In the genomic region with DNA sequence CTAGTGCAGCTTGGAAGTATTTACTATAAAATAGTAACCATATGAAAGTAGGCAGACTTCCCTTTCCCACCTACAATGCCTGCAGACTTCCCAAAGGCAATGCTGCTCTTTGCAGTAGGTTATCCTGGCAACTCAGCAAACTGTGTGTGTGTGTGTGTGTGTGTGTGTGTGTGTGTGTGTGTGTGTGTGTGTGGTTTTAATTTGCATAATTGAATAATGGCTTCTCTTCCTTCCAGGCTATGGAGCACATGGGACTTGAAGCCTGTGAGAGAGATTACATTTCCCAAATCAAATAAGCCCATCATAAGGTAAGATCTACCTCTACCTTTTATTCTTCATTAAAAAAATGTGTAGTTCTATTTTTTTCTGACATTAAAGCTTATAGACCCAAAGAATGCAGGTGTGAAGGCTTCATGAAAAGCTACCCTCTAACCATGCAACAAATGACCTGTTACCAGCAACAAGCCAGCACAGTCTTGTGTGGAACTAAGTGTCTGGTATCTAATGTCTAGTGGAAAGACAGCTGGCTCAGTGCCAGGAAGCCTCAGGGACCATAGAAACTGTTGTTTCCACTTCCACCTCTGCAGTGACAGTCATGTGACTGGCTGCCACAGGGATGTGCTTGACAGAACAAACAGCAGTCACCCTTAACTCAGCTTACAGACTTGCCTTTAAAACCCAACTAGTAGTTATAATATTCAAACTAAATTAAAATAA, we compare ENCODE assay signal across 8 mouse cellular contexts. TPM values are rescaled to one million over a fixed set of nuclear protein-coding genes. Genes with fewer than 3 reads are reported as not detected.
DNase-seq lines count a peak whose midpoint lies in the region; ATAC-seq and TF ChIP-seq lines count a peak whose summit lies in the region.

No protein-coding gene starts in this region.

- no peaks in the 10 kb centered on the region for H3K27me3 ChIP-seq in liver, postnatal 0 days (ENCODE audit: insufficient read depth, low read length)
- H3K27me3 ChIP-seq in liver, embryonic 11.5 days (replicated peaks; ENCODE audit: control insufficient read depth, insufficient read depth, low read length): no peaks in the 10 kb centered on the region
- H3K27me3 ChIP-seq in heart, postnatal 0 days (ENCODE audit: control insufficient read depth, insufficient read depth, low read length): no peaks in the 10 kb centered on the region

- DNase-seq in liver, postnatal 0 days: peak; percentile 47
- no peak for DNase-seq in liver, embryonic 11.5 days (ENCODE audit: low spot score)
- DNase-seq in heart, postnatal 0 days (ENCODE audit: low spot score): peak; percentile 38
- DNase-seq in lung, postnatal 14 days: peak; percentile 31
- DNase-seq in spleen, postnatal 14 days (ENCODE audit: low spot score in 2 of 2): peak; percentile 18 to 37
- no peak for DNase-seq in urinary bladder, adult 18-20 months (ENCODE audit: low spot score in 2 of 2)
- no peak for DNase-seq in gastrocnemius, postnatal 4 days (ENCODE audit: low spot score in 2 of 2)

- TF ChIP-seq EP300 in liver, postnatal 0 days (IDR thresholded peaks at IDR 0.05; ENCODE audit: low read depth): no peak
- TF ChIP-seq EP300 in heart, postnatal 0 days (IDR thresholded peaks at IDR 0.05; ENCODE audit: low read depth): no peak

- H3K9ac ChIP-seq in liver, postnatal 0 days (replicated peaks): no peak overlapping the region
- H3K9ac ChIP-seq in liver, embryonic 11.5 days (ENCODE audit: low read depth, low read length): no peak overlapping the region
- no peak overlapping the region for H3K9ac ChIP-seq in heart, postnatal 0 days (replicated peaks; ENCODE audit: low read depth, low read length)

- peaks cover 30% of the 10 kb centered on the region for H3K36me3 ChIP-seq in liver, postnatal 0 days (replicated peaks; ENCODE audit: insufficient read depth, low read length)
- H3K36me3 ChIP-seq in liver, embryonic 11.5 days (ENCODE audit: control insufficient read depth, insufficient read depth, low read length): no peaks in the 10 kb centered on the region
- peaks cover 16% of the 10 kb centered on the region for H3K36me3 ChIP-seq in heart, postnatal 0 days (replicated peaks; ENCODE audit: control insufficient read depth, insufficient read depth, low read length)

- no peak overlapping the region for H3K4me2 ChIP-seq in liver, postnatal 0 days (ENCODE audit: low read depth, low read length)
- no peak overlapping the region for H3K4me2 ChIP-seq in liver, embryonic 11.5 days
- H3K4me2 ChIP-seq in heart, postnatal 0 days (ENCODE audit: low read depth, low read length): no peak overlapping the region

- TF ChIP-seq CTCF in liver, postnatal 0 days (IDR thresholded peaks at IDR 0.05; ENCODE audit: low read depth): no peak
- no peak for TF ChIP-seq CTCF in heart, postnatal 0 days (IDR thresholded peaks at IDR 0.05; ENCODE audit: low read depth)

- H3K4me3 ChIP-seq in liver, postnatal 0 days (ENCODE audit: low read depth, low read length): no peak overlapping the region
- no peak overlapping the region for H3K4me3 ChIP-seq in liver, embryonic 11.5 days (ENCODE audit: low read depth, low read length)
- no peak overlapping the region for H3K4me3 ChIP-seq in heart, postnatal 0 days (ENCODE audit: low read depth, low read length)

- H3K9me3 ChIP-seq in liver, postnatal 0 days (ENCODE audit: low read length): no peaks in the 10 kb centered on the region
- no peaks in the 10 kb centered on the region for H3K9me3 ChIP-seq in liver, embryonic 11.5 days (ENCODE audit: control insufficient read depth, low read length)
- H3K9me3 ChIP-seq in heart, postnatal 0 days (replicated peaks; ENCODE audit: control insufficient read depth, low read length): no peaks in the 10 kb centered on the region

- H3K4me1 ChIP-seq in liver, postnatal 0 days (ENCODE audit: insufficient read depth): no peaks in the 10 kb centered on the region
- no peaks in the 10 kb centered on the region for H3K4me1 ChIP-seq in liver, embryonic 11.5 days (replicated peaks; ENCODE audit: control insufficient read depth, insufficient read depth, low read length)
- no peaks in the 10 kb centered on the region; the same call in 1 of the 2 replicates for H3K4me1 ChIP-seq in heart, postnatal 0 days (ENCODE audit: control insufficient read depth, insufficient read depth)

- ATAC-seq in liver, postnatal 0 days: peak; percentile 31
- ATAC-seq in liver, embryonic 11.5 days (replicated peaks; ENCODE audit: low FRiP score): no peak
- ATAC-seq in common myeloid progenitor, adult 5-6 weeks (replicated peaks; ENCODE audit: low read depth, poor library complexity, severe bottlenecking): peak; percentile 54
- peak; percentile 55; the same call in 1 of the 2 replicates for ATAC-seq in heart, postnatal 0 days (ENCODE audit: insufficient read depth, low read depth)

- no peak overlapping the region for H3K27ac ChIP-seq in liver, postnatal 0 days (ENCODE audit: low read depth)
- H3K27ac ChIP-seq in liver, embryonic 11.5 days (ENCODE audit: low read depth, low read length): no peak overlapping the region
- H3K27ac ChIP-seq in heart, postnatal 0 days (ENCODE audit: low read depth): no peak overlapping the region

RNA-seq across cellular contexts. Expression of gene Gng4, which starts 7.9 kb away (rescaled TPM):
- not detected in 2 replicates for polyA plus RNA-seq in liver, postnatal 0 days (2015; fragmentation: Nextera tagmentation; extraction: Ambion mirVana)
- polyA plus RNA-seq in liver, embryonic 11.5 days (2014; fragmentation: Nextera tagmentation; extraction: Ambion mirVana): 0.55 TPM in 1 of 2 replicates, not detected in the other
- not detected in 2 replicates for total RNA-seq in common myeloid progenitor, adult 5-6 weeks (2017)
- 0.15 TPM in 1 of 2 replicates, not detected in the other for total RNA-seq in heart, postnatal 0 days (2014; rRNA removed; ENCODE audit: low replicate concordance)
- 0.16 and 0.22 TPM in 2 replicates for polyA plus RNA-seq in heart, postnatal 0 days (2015; fragmentation: Nextera tagmentation; extraction: Ambion mirVana)
- total RNA-seq in gastrocnemius, postnatal 4 days (2021): under 1 TPM; 0.80 to 0.86 TPM

Comparison
In these comparisons a context has a peak if more than half of its experiments do, and no peak if none do; other contexts are left out.
1. DNase-seq: peak in liver, postnatal 0 days (single experiment), heart, postnatal 0 days (single experiment), lung, postnatal 14 days (single experiment) and spleen, postnatal 14 days (2 of 2); none in liver, embryonic 11.5 days (single experiment), urinary bladder, adult 18-20 months (0 of 2) and gastrocnemius, postnatal 4 days (0 of 2).